Mouse (Mus musculus): Measurements from ENCODE around the gene Tnik. TPM values are rescaled to one million over a fixed set of nuclear protein-coding genes. Genes with fewer than 3 reads are reported as not detected.

Gene Tnik
- polyA plus RNA-seq, 1 experiment from 2014 or later = 12.9 TPM

Small RNA genes within 50 kb of the gene (microRNA-seq; reads per million reads assigned to microRNA genes)
- not detected for gene Mir466q (ENCODE audit: borderline number of aligned reads)
